Mouse (Mus musculus) cerebellum, postnatal 14 days (tissue): ENCODE data around the gene Zbtb16.
A peak's percentile ranks its signal among the peaks of the same experiment; 100 is the strongest.

Experiments used
- DNase-seq, 2 experiments: peaks; one replicate each; pipeline ENCODE4 v3.0.0; 2021; ENCODE audit warnings: mixed read lengths in 2 of 2

The Zbtb16 gene

GRCm38 (mm10) chr9:48637161-48637560 is 198.9 kb downstream of the Zbtb16 start:
- no peak for DNase-seq

- DNase-seq: no peak
These were observed 200.3 kb downstream of the Zbtb16 start for GRCm38 (mm10) chr9:48635576-48636350.

DNA sequence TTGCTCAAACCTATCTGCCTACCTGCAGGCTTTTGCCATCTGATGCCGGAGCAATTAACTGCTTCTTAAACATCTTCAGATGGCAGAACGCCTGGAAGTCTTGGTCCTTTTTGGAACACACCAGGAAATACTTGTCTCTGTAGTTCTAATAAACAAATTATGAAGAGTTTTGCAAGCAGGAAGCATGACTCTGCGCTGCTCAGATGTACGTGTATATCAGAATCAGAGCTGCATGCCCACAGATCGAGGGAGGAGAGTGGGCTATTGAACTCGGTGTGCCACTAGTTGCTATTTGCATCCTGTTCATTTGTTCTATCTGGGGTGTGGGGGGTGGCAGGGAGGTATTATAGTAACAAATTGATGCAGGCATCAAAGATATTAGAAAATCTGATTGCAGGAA is 202.9 kb downstream of the Zbtb16 start:
- no peak for DNase-seq

GRCm38 (mm10) chr9:48619268-48619667 is 216.8 kb downstream of the Zbtb16 start:
- DNase-seq: no peak

GRCm38 (mm10) chr9:48618589-48618988 is 217.4 kb downstream of the Zbtb16 start:
- DNase-seq: peak; percentile 87 to 89

DNA sequence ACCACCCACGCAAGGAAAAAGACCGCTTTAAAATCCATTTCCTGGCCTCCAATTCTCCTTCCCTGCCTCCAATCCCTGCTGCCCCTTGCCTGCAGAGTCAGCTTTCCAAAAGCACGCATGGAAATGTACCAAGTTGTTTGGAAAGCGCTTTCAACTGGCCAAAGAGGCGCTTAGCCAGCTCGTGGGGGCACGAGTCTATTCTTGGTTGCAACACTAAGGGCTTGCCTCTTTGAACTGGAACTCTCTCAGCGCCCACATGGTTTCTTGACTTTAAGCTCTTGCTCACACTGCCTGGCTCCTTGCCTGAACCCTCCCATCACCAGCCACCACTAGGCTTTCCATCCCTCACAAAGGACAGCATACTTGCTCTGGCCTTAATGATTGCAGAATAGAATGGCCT is 217.9 kb downstream of the Zbtb16 start:
- peak; percentile 60 to 80 for DNase-seq

DNA sequence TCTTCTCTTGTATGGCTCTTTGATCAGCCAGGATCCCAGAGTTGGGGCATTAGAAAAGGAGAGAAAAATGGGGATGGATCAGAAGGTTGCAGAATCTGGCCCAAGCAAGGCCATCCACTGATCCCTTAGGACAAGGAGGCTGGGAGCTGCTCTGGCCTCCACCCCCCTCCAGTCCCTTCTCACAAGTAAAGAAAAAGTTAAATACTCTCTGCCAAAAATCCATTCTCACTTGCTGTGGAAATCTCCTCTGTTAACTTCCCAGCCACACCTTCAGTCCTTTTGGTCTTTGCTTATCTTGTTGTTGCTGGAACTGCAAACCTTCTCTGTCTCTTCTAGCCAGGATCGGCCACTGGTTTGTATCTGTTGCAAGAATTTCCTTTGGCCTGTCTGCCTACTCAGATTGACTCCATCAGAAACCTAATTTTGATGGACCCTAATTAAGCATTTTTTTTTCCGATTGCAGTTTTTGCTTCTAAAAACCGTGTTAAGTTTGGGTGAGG is 218.5 kb downstream of the Zbtb16 start:
- no peak for DNase-seq

- DNase-seq: peak; percentile 10
These were observed 222.8 kb downstream of the Zbtb16 start for GRCm38 (mm10) chr9:48613221-48613620.

DNA sequence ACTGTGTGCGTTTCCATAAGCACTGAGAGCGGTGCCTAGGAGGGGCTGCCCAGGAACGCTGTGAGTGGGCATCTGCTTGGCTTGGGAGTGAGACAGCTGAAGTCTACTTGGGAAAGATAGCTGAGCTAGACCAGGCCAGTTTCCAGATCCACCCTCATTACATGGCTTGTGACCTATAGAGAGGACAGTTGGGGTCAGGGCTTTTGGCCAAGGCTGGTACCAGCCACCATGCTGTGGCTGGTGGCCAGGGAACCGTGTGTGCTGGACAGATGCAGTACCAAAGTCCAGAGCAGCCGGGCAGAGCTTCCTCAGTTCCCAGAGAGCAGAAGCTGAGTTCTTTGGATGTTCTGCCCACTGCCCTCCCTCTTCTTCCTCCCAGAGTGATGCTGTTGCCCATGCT is 223.5 kb downstream of the Zbtb16 start:
- peak in 1 of 2 experiments; percentile 8 for DNase-seq

- no peak for DNase-seq
These were observed 225.0 kb downstream of the Zbtb16 start for GRCm38 (mm10) chr9:48611032-48611431.

DNA sequence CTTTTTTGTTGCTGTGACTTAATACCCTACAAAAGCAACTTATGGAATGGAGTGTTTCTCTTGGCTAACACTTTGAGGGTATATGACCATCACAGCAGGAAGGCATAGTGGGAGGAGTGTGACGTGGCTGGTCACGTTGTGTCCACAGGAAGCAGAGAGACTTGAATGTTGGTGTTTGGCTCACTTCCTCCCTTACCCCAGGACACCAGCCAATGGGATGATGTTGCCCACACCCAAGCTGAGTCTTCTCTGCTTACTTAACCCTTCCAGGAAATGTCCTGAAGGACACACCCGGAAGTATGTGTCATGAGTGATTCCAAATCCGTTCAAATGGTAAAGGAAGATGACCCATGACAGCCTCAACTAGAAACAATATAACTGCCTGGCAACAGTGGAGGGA is 226.3 kb downstream of the Zbtb16 start:
- no peak for DNase-seq

DNA sequence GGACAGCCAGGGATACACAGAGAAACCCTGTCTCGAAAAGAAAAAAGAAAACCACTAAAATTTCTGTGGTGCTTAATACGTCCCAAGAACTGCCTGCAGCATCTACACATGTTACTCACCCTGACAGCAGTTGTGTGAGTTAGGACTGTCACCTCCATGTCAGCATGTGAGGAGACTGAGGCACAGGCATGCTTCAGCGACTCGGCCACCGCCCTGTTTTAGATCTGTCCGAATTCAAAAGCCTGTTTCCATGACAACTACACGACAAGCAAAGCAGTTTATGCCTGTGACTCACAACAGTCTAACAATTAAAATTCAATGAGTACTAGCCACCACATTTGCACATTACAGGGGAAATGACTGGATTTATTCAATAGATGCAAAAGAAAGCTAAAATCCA is 228.6 kb downstream of the Zbtb16 start:
- no peak for DNase-seq

DNA sequence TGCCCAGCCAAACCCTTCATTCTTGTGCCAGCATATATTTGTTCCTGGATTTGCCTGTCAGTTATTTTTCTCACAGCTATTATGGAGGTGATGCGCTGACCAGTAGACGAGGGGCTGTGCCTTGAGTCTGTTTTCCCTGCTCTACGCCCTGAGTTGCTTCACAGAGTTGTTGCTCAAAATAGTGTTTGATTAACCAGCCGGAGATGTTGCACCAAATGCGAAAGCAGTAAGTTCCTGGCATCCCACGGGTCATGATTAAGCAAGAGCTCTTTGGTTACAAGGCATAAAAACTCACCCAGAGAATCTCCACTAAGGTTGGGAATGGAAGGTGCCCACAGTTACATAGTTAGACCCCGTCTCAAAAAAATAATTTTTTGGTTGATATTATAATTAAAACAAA is 229.9 kb downstream of the Zbtb16 start:
- no peak for DNase-seq

- DNase-seq: no peak
These were observed 230.3 kb downstream of the Zbtb16 start for GRCm38 (mm10) chr9:48605697-48606096.

DNA sequence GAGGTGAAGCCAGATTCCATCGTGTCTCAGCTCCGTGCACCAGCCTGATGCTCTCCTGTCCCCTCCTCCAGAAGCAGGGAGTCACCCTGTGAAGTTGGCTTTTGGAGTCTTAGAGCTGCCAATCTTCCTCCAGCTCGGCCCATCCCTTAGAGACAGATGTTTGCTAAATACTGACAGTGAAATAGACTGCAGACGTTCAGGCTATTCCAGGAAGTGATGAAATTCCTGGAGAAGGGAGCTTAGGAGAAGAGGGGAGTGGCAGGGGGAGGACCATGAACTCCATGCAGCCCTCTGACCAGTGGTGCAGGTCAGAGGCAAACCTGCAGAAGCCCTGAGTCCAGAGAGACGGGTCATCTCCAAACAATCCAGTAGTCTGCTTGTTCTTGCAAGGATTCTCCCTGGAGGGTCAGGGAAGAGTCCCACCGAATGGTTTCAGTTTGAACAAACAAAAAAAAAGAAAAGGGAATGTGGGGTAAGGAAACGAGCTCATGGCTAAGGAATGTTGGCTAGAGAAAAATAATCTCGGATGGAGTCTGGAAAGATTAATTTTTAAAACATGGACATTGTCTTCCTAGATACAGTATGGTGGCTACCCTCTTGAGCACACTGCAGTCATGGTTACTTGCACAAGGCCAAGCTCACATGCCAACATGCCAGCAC is 231.0 kb downstream of the Zbtb16 start, which contains the start of gene Nnmt:
Gene Nnmt (minus strand): TSS at position 215 of the 660 bp plus-strand sequence.
- DNase-seq: no peak
